Mouse (Mus musculus) G1E (cell line): Measurements from ENCODE around the gene Katnb1. TPM values are rescaled to one million over a fixed set of nuclear protein-coding genes. Genes with fewer than 3 reads are reported as not detected.
A peak's percentile ranks its signal among the peaks of the same experiment; 100 is the strongest.

Experiments used
- ATAC-seq: 2 replicates; pipeline ENCODE4 v1.8.0; 2016; ENCODE audit warnings: mild to moderate bottlenecking; ENCODE audit not compliant: insufficient number of reproducible peaks, poor library complexity, low FRiP score, severe bottlenecking; ENCODE audit errors: extremely low read depth
- DNase-seq: peaks from one replicate; pipeline ENCODE4 v3.0.0; 2012; ENCODE audit warnings: low spot score
- H3K27me3 ChIP-seq: 2 replicates; pipeline ENCODE4 v1.6.1; 2012; ENCODE audit warnings: mild to moderate bottlenecking, low read length, inconsistent platforms; ENCODE audit not compliant: insufficient read depth
- H3K36me3 ChIP-seq: replicated peaks from 2 replicates; pipeline ENCODE3; 2012; ENCODE audit warnings: mild to moderate bottlenecking, inconsistent platforms
- H3K4me1 ChIP-seq: 2 replicates; pipeline ENCODE4 v1.6.1; 2012; ENCODE audit warnings: low read depth, low read length, inconsistent platforms, mixed read lengths; ENCODE audit not compliant: insufficient read depth
- H3K4me3 ChIP-seq: 2 replicates; pipeline ENCODE4 v1.5.1; 2012; ENCODE audit warnings: low read depth, mild to moderate bottlenecking, inconsistent platforms, low read length, moderate library complexity, mixed read lengths
- H3K9me3 ChIP-seq: replicated peaks from 2 replicates; pipeline ENCODE4 v1.6.1; 2012; ENCODE audit warnings: inconsistent platforms
- CTCF ChIP-seq: IDR thresholded peaks from 2 replicates; pipeline ENCODE4 v1.5.1; 2012; ENCODE audit warnings: low read depth, low read length, inconsistent platforms, mixed read lengths
- GATA1 ChIP-seq: IDR thresholded peaks from 2 replicates; pipeline ENCODE4 v1.6.1; 2012; ENCODE audit warnings: borderline replicate concordance, low read length, inconsistent platforms, mixed read lengths
- GATA2 ChIP-seq: IDR thresholded peaks from 2 replicates; pipeline ENCODE4 v1.6.1; 2012; ENCODE audit warnings: low read depth, low read length, inconsistent platforms, borderline replicate concordance
- POLR2AphosphoS5 ChIP-seq: IDR thresholded peaks from 2 replicates; pipeline ENCODE4 v1.6.1; 2012; ENCODE audit warnings: low read depth, low read length, inconsistent platforms; ENCODE audit not compliant: insufficient replicate concordance
- TAL1 ChIP-seq: conservative IDR thresholded peaks from 2 replicates; pipeline ENCODE4 v1.6.1; 2012; ENCODE audit warnings: low read depth, low read length, inconsistent platforms, mixed read lengths
- polyA plus RNA-seq: library from polyadenylated mRNA; stranded (reverse); fragments of >175 nt; gene quantifications from 2 replicates; pipeline ENCODE4 v1.2.3, GENCODE M21; 2012
- total RNA-seq, 2 experiments: library from RNA; stranded (forward) in 1 of 2; stranded (reverse) in 1 of 2; fragments of 200-1000 nt in 1 of 2; fragments of >200 nt in 1 of 2; fragmentation: Nextera tagmentation in 1 of 2; gene quantifications; 2 replicates each; pipeline ENCODE4 v1.2.3; 2014 to 2017

The Katnb1 gene
- total and polyA plus RNA-seq, 3 experiments = 4.3 to 40.0 (median 14.3) TPM

- TF ChIP-seq TAL1 (no peak), POLR2AphosphoS5 (no peak), CTCF (no peak), GATA2 (no peak), GATA1 (no peak)
- Histone ChIP-seq H3K4me1 (no peaks in the 10 kb centered on the region), H3K4me3 (no peak overlapping the region), H3K27me3 (peaks cover 52% of the 10 kb centered on the region), H3K9me3 (no peaks in the 10 kb centered on the region), H3K36me3 (no peaks in the 10 kb centered on the region)
- DNase-seq (no peak), ATAC-seq (no peak)
These were observed 60.0 kb downstream of the Katnb1 start for GRCm38 (mm10) chr8:95141026-95141425.

GRCm38 (mm10) chr8:95141469-95142074 lies 60.6 kb downstream of the Katnb1 start:
- H3K4me1 ChIP-seq = no peaks in the 10 kb centered on the region
- no peak overlapping the region for H3K4me3 ChIP-seq
- TF ChIP-seq GATA1 = no peak
- no peak for TF ChIP-seq GATA2
- no peak for TF ChIP-seq POLR2AphosphoS5
- no peak for TF ChIP-seq CTCF
- TF ChIP-seq TAL1 = no peak
- peaks cover 48% of the 10 kb centered on the region for H3K27me3 ChIP-seq
- no peaks in the 10 kb centered on the region for H3K9me3 ChIP-seq
- no peaks in the 10 kb centered on the region for H3K36me3 ChIP-seq
- ATAC-seq = no peak
- no peak for DNase-seq

DNA sequence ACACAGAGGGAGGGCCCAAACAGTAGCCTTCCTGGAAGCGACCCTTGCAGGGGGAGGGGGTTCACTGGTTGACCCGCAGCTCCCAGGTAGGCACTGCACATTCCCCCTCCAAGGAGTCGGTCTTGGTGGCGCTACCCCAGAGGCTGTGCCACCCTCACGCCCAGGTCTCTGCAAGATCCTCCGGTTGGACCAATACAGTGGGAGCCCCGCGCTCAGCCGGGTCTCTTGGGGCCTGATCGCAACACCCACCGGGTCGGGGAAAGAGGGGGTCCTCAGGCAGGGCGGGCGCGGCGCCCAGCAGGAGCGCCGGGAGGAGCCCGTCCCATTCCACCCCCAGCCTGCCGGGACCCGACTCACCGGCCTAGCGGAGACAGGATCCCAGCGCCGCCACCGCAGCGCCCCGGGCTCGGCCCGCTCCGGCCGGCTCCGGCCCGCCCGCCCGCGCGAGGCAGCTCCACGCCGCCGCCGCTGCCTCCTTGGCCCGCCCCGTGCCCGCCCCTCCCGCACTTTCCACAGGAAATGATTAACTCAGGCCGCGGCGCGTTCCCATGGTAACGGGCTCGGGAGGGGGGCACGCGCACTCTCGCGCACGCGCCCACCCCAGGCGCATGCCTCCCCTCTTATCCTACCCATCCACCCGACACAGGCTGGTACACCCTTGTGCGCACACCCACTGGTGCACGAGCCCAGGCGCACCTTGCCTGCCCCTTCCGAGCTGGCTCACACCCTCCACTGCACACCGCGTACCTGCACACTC lies 61.3 kb downstream of the Katnb1 start:
- no peak for ATAC-seq
- H3K9me3 ChIP-seq = no peaks in the 10 kb centered on the region
- TF ChIP-seq GATA1 (no peak), TAL1 (no peak), GATA2 (no peak), POLR2AphosphoS5 (no peak), CTCF (no peak)
- H3K4me1 ChIP-seq = no peaks in the 10 kb centered on the region
- DNase-seq = no peak
- H3K36me3 ChIP-seq = no peaks in the 10 kb centered on the region
- H3K27me3 ChIP-seq = peaks cover 43% of the 10 kb centered on the region
- H3K4me3 ChIP-seq = 0 out of 2 replicates have a peak overlapping the region, but pooled peaks have one; percentile 3

- H3K36me3 ChIP-seq = no peaks in the 10 kb centered on the region
- H3K27me3 ChIP-seq = peaks cover 33% of the 10 kb centered on the region
- ATAC-seq (no peak), DNase-seq (no peak)
- no peak for TF ChIP-seq TAL1
- no peaks in the 10 kb centered on the region for H3K9me3 ChIP-seq
- no peaks in the 10 kb centered on the region for H3K4me1 ChIP-seq
- H3K4me3 ChIP-seq = no peak overlapping the region
These were observed 62.2 kb downstream of the Katnb1 start for GRCm38 (mm10) chr8:95142985-95143804.

- Histone ChIP-seq H3K36me3 (no peaks in the 10 kb centered on the region), H3K4me3 (no peak overlapping the region), H3K27me3 (peaks cover 28% of the 10 kb centered on the region), H3K4me1 (no peaks in the 10 kb centered on the region), H3K9me3 (no peaks in the 10 kb centered on the region)
- no peak for DNase-seq
- no peak for ATAC-seq
- TF ChIP-seq GATA2 = no peak
- TF ChIP-seq TAL1 = no peak
- no peak for TF ChIP-seq POLR2AphosphoS5
These were observed 63.0 kb downstream of the Katnb1 start for GRCm38 (mm10) chr8:95143805-95144630.

DNA sequence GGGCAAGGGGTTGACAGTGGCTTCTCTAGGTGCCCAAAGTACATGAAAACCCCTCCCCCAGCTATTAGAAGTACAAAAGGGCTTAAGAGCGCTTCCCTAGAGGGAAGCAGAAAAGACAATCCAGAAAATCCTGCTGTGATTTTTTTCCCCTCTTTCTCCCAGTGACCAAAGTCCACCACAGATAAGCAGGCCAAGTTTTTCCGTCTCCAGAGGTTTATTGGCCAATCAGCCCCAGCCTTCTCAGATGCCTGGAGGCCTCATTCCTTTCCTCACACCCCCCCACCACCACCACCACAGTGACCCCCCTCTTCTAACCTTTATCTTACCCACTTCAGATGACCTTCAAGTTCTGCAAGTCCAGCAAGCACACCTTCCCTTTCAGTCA lies 63.6 kb downstream of the Katnb1 start:
- H3K27me3 ChIP-seq = peaks cover 31% of the 10 kb centered on the region
- no peaks in the 10 kb centered on the region for H3K36me3 ChIP-seq
- no peak for DNase-seq
- ATAC-seq = no peak
- H3K9me3 ChIP-seq = no peaks in the 10 kb centered on the region
- no peaks in the 10 kb centered on the region for H3K4me1 ChIP-seq
- no peak overlapping the region for H3K4me3 ChIP-seq
- no peak for TF ChIP-seq TAL1
